Mouse (Mus musculus): ENCODE data around the gene Prpf4b.

- no peak for TF ChIP-seq EP300 (IDR thresholded peaks at IDR 0.05; ENCODE audit: low read depth)
- TF ChIP-seq CTCF (IDR thresholded peaks at IDR 0.05; ENCODE audit: low read depth): no peak
Measured at GRCm38 (mm10) chr13:34916520-34917167, 41.5 kb downstream of the Prpf4b start.

Data from heart, postnatal 0 days (tissue).